Mouse (Mus musculus) layer of hippocampus, adult 9-10 months (tissue): ENCODE measurements around the gene Eaf1.
"Not testable (repeated sequence)": the region's sequence is repeated elsewhere in the genome, so short reads cannot be mapped to it uniquely, and the experiment has no call there.

Experiments
- DNase-seq: peaks from one replicate; pipeline ENCODE4 v3.0.0; 2022; ENCODE audit warnings: low spot score

Gene Eaf1

GRCm38 (mm10) chr14:31494349-31494974 is at the start of gene Eaf1:
Gene Eaf1, plus strand, starts transcription at chr14:31494399.
- DNase-seq, result no peak

GRCm38 (mm10) chr14:31448994-31449393 is 45.2 kb upstream of the Eaf1 start:
- DNase-seq, result no peak

- not testable (repeated sequence) for DNase-seq
These were observed 40.3 kb upstream of the Eaf1 start for GRCm38 (mm10) chr14:31453946-31454345.

GRCm38 (mm10) chr14:31454849-31455566 is 39.2 kb upstream of the Eaf1 start:
- no peak for DNase-seq

- no peak for DNase-seq
These were observed 38.0 kb upstream of the Eaf1 start for GRCm38 (mm10) chr14:31456064-31456721.

GRCm38 (mm10) chr14:31458006-31458405 is 36.2 kb upstream of the Eaf1 start:
- no peak for DNase-seq

- DNase-seq, result not testable (repeated sequence)
These were observed 32.0 kb upstream of the Eaf1 start for GRCm38 (mm10) chr14:31462226-31462625.

- DNase-seq, result no peak
These were observed 31.3 kb upstream of the Eaf1 start for GRCm38 (mm10) chr14:31462886-31463285.

GRCm38 (mm10) chr14:31464176-31464575 is 30.0 kb upstream of the Eaf1 start:
- no peak for DNase-seq

GRCm38 (mm10) chr14:31469711-31470110 is 24.5 kb upstream of the Eaf1 start:
- DNase-seq, result no peak

- peak; percentile 74 for DNase-seq
These were observed 21.6 kb upstream of the Eaf1 start for GRCm38 (mm10) chr14:31472451-31473061.

- DNase-seq, result no peak
These were observed 20.9 kb upstream of the Eaf1 start for GRCm38 (mm10) chr14:31473297-31473696.

- no peak for DNase-seq
These were observed 11.8 kb upstream of the Eaf1 start for GRCm38 (mm10) chr14:31482417-31482816.

- DNase-seq, result no peak
These were observed 7.7 kb upstream of the Eaf1 start for GRCm38 (mm10) chr14:31486465-31486864.

GRCm38 (mm10) chr14:31488055-31488454 is 6.1 kb upstream of the Eaf1 start:
- DNase-seq, result no peak

GRCm38 (mm10) chr14:31493901-31494300 is 298 bp upstream of the Eaf1 start:
- no peak for DNase-seq

GRCm38 (mm10) chr14:31494975-31495455 is 816 bp downstream of the Eaf1 start, which contains the start of gene Mettl6:
Gene Mettl6, minus strand, starts transcription at chr14:31495040.
- DNase-seq, result peak; percentile 67

- no peak for DNase-seq
These were observed 1.3 kb downstream of the Eaf1 start for GRCm38 (mm10) chr14:31495538-31495937.

- DNase-seq, result no peak
These were observed 2.0 kb downstream of the Eaf1 start for GRCm38 (mm10) chr14:31496241-31496646.

GRCm38 (mm10) chr14:31499526-31499925 is 5.3 kb downstream of the Eaf1 start:
- DNase-seq, result no peak

- no peak for DNase-seq
These were observed 9.2 kb downstream of the Eaf1 start for GRCm38 (mm10) chr14:31503406-31503805.

- DNase-seq, result peak; percentile 43
These were observed 12.3 kb downstream of the Eaf1 start for GRCm38 (mm10) chr14:31506456-31506855.
